Mouse (Mus musculus): ENCODE measurements around the gene Ppig.

- TF ChIP-seq CTCF (IDR thresholded peaks at IDR 0.05; ENCODE audit: low read depth, low read length) (no peak), POLR2A (IDR thresholded peaks at IDR 0.05; ENCODE audit: insufficient read depth, low read length) (no peak)
These were observed 41.0 kb downstream of the Ppig start for GRCm38 (mm10) chr2:69763340-69763739.

Measured in ES-Bruce4 (cell line).